Mouse (Mus musculus): ENCODE results near the gene Spryd3. TPM values are rescaled to one million over a fixed set of nuclear protein-coding genes. Genes with fewer than 3 reads are reported as not detected.

The Spryd3 gene
- polyA plus RNA-seq, 1 experiment: 47.1 TPM

DNA sequence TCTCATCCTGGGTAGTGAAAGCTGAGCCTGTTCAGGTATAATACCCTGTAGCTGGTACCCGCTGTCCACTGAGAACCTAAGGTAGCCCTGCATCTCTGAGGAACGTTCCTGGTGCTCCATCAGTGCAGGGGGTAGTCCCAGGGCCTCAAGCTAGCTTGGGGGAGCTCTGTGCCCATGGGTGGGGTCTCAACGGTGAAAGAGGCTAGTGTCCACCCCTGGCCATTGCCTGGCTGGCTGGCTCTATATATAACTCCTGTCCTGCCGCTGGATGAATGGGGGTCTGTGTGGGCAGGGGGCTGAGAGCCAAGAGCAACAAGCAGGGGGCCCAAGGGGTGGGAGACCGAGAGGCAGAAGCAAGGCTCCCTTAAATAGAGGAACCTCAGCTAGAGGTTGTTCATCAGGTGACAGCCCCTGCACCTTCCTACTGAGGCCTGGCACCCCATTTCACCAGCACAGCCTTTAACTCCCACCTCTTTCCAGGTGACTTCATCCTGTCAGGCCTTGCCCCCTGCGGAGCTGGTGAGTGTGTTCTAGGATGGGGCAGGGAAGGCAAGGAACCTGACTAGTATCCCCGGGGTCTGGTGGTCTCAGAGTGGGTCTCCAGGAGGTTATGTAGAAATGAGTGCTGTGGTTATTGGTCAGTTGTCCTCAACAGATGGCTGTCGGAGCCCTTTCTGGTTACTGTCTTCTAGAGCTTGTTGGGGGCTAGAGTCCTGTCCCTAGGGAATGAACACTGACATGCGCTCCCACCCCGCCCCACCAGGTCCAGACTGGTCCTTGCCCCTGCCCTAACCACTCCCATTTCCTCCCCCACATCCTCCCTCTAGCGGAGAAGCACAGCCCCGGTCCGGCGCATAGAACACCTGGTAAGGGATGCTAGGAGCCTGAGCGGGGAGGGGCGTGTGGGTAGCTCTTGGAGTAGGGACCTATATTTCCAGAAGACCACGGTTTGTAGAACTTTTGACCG lies 30.0 kb downstream of the Spryd3 start:
- no peaks in the 10 kb centered on the region for H3K27me3 ChIP-seq (ENCODE audit: control insufficient read depth, insufficient read depth, insufficient read length)
- H3K36me3 ChIP-seq (ENCODE audit: control insufficient read depth, insufficient read depth): peaks cover 61% of the 10 kb centered on the region
- H3K79me2 ChIP-seq (ENCODE audit: control insufficient read depth, insufficient read depth): peaks cover 52% of the 10 kb centered on the region
- peak overlapping the region; percentile 41 for H3ac ChIP-seq (ENCODE audit: control insufficient read depth, insufficient read length, low read depth)
- no peak for TF ChIP-seq MYOD1 (IDR thresholded peaks at IDR 0.05; ENCODE audit: control insufficient read depth, insufficient read length, low read depth)
- no peak for TF ChIP-seq CTCF (IDR thresholded peaks at IDR 0.05; ENCODE audit: control insufficient read depth, insufficient read depth, insufficient read length)
- TF ChIP-seq CEBPB (IDR thresholded peaks at IDR 0.05; ENCODE audit: low read depth): no peak
- TF ChIP-seq MYOG (IDR thresholded peaks at IDR 0.05; ENCODE audit: control insufficient read depth, extremely low read depth, insufficient read length): no peak
- TF ChIP-seq USF1 (IDR thresholded peaks at IDR 0.05; ENCODE audit: low read depth): no peak
- no peak for TF ChIP-seq FOSL1 (IDR thresholded peaks at IDR 0.05; ENCODE audit: insufficient read depth, low read length, poor library complexity, severe bottlenecking)
- H3K4me3 ChIP-seq (ENCODE audit: insufficient read depth, poor library complexity, severe bottlenecking): no peak overlapping the region
- peaks cover 6% of the 10 kb centered on the region for H3K79me3 ChIP-seq (ENCODE audit: low read depth)

DNA sequence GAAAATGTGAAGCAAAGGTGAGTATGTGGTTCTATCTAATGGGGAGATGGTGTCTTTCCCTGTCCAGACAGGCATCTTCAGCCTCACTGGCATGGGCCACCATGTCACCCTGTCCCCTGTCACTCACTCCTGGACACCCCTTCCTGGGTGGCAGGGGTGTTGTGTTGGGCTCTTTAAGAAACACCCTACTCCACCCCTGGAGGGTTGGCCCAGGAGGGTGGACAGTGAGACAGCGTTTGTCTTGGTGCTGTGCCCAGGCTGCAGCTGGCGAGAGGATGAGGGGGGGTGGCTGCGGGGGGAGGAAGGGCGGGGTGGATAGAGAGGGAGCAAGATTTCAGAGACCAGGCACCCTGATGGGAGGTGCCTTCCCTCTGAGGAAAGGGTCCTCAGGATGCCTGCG lies 30.7 kb downstream of the Spryd3 start:
- H3K27me3 ChIP-seq (ENCODE audit: control insufficient read depth, insufficient read depth, insufficient read length): no peaks in the 10 kb centered on the region
- peaks cover 47% of the 10 kb centered on the region for H3K79me2 ChIP-seq (ENCODE audit: control insufficient read depth, insufficient read depth)
- peak overlapping the region; percentile 41 for H3ac ChIP-seq (ENCODE audit: control insufficient read depth, insufficient read length, low read depth)
- peaks cover 6% of the 10 kb centered on the region for H3K79me3 ChIP-seq (ENCODE audit: low read depth)
- H3K4me3 ChIP-seq (ENCODE audit: insufficient read depth, poor library complexity, severe bottlenecking): peak overlapping the region; percentile 16
- H3K36me3 ChIP-seq (ENCODE audit: control insufficient read depth, insufficient read depth): peaks cover 55% of the 10 kb centered on the region
- TF ChIP-seq MAX (IDR thresholded peaks at IDR 0.05): no peak
- no peak for TF ChIP-seq MYOG (IDR thresholded peaks at IDR 0.05; ENCODE audit: control insufficient read depth, extremely low read depth, insufficient read length)
- peak; percentile 75 for TF ChIP-seq MYOD1 (IDR thresholded peaks at IDR 0.05; ENCODE audit: control insufficient read depth, insufficient read length, low read depth)
- TF ChIP-seq FOSL1 (IDR thresholded peaks at IDR 0.05; ENCODE audit: insufficient read depth, low read length, poor library complexity, severe bottlenecking): no peak

DNA sequence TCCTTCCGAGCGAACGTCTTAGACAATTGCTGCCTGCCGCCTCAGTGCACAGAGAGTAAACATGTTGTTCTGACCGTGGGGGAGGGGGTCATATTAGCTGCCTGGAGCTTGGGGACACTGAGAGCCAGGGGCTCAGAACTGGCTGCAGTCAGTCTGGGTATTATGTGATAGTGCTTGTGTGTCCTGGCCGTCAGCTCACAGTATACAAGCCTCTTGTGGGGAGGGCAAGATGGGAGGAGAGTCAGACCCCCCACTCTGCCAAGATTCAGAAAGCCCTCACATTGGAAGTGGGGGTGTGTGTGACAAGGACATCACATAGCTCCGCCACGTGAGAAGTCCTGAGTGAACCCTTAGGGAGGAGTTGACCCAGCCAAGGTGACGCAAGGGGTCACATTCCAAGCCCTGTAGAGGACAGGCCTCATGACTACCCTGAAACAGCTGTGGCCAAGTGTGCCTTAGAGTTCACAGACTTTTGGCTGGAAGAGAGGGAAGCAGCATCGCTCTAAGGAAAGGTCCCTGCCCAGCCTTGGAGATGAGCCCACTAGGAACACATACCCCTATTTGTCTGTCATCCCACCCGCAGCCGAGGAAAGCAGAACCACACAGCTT lies 32.0 kb downstream of the Spryd3 start:
- Histone ChIP-seq H3K27me3 (ENCODE audit: control insufficient read depth, insufficient read depth, insufficient read length) (no peaks in the 10 kb centered on the region), H3K79me3 (ENCODE audit: low read depth) (peaks cover 6% of the 10 kb centered on the region), H3K4me3 (ENCODE audit: insufficient read depth, poor library complexity, severe bottlenecking) (peak overlapping the region; percentile 63), H3ac (ENCODE audit: control insufficient read depth, insufficient read length, low read depth) (peak overlapping the region; percentile 72), H3K79me2 (ENCODE audit: control insufficient read depth, insufficient read depth) (peaks cover 45% of the 10 kb centered on the region), H3K36me3 (ENCODE audit: control insufficient read depth, insufficient read depth) (peaks cover 44% of the 10 kb centered on the region)
- TF ChIP-seq FOSL1 (IDR thresholded peaks at IDR 0.05; ENCODE audit: insufficient read depth, low read length, poor library complexity, severe bottlenecking) (no peak), MYOG (IDR thresholded peaks at IDR 0.05; ENCODE audit: control insufficient read depth, extremely low read depth, insufficient read length) (no peak), USF1 (IDR thresholded peaks at IDR 0.05; ENCODE audit: low read depth) (peak; percentile 62), MAX (IDR thresholded peaks at IDR 0.05) (peak; percentile 59), CTCF (IDR thresholded peaks at IDR 0.05; ENCODE audit: control insufficient read depth, insufficient read depth, insufficient read length) (no peak), MYOD1 (IDR thresholded peaks at IDR 0.05; ENCODE audit: control insufficient read depth, insufficient read length, low read depth) (peak; percentile 91), CEBPB (IDR thresholded peaks at IDR 0.05; ENCODE audit: low read depth) (peak; percentile 91)

DNA sequence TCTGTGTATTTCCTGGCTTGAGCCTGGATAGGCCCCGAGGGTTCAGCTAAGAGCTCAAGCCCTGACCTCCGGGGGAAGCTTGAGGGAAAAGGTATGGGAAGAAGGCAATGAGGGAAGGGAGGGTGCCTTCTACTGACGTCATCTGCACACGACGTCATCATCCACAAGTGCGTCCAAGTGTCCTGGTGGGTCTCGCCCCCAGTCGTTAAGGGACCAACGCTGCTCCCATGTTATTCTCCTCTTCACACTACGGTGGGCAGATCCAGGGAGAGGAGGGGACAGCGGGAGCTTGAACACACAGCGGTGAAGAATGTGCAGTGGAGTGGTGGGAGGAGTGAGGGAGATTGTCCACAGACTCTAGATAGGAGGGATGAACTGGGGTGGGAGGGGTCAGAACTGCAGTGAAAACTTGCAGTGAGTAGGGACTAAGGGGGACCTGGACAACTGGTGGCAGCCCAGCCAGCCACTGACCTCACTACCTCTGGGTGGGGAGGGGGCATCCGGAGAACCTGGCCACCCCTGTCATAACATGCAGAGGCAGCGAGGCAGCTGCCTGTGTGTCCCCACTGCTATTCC lies 32.6 kb downstream of the Spryd3 start:
- peak overlapping the region; percentile 72 for H3ac ChIP-seq (ENCODE audit: control insufficient read depth, insufficient read length, low read depth)
- H3K79me3 ChIP-seq (ENCODE audit: low read depth): peaks cover 6% of the 10 kb centered on the region
- peaks cover 44% of the 10 kb centered on the region for H3K36me3 ChIP-seq (ENCODE audit: control insufficient read depth, insufficient read depth)
- H3K79me2 ChIP-seq (ENCODE audit: control insufficient read depth, insufficient read depth): peaks cover 45% of the 10 kb centered on the region
- H3K27me3 ChIP-seq (ENCODE audit: control insufficient read depth, insufficient read depth, insufficient read length): no peaks in the 10 kb centered on the region
- TF ChIP-seq MAX (IDR thresholded peaks at IDR 0.05) (peak; percentile 16), FOSL1 (IDR thresholded peaks at IDR 0.05; ENCODE audit: insufficient read depth, low read length, poor library complexity, severe bottlenecking) (no peak), MYOD1 (IDR thresholded peaks at IDR 0.05; ENCODE audit: control insufficient read depth, insufficient read length, low read depth) (no peak)
- H3K4me3 ChIP-seq (ENCODE audit: insufficient read depth, poor library complexity, severe bottlenecking): peak overlapping the region; percentile 63

DNA sequence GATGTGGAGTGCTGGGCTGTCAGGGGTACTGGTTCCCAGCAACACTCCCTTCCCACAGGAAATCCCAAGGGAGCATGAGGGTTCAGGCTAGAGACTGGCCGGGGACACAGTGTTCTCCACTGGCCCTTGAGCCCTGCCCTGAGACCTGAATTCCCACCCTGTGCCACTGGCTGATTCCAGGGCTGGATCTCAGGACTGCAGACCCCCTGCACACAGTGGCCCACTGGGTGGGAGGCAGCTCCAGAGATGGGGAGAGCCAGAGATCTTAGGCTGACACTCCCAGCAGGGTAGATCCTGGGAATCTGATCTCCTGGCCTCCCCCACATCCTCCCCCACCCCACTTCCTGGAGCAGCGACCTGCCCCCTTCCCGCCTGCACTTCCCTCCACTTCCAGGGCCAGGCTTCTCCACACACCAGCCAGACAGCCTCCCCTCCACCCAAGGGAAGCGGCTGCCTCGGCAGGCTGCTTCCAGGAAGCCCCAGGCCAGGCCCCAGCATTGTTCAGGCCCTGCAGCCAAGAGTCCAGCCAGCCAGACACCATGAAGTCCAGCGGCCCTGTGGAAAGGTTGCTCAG lies 33.4 kb downstream of the Spryd3 start:
- peaks cover 51% of the 10 kb centered on the region for H3K79me2 ChIP-seq (ENCODE audit: control insufficient read depth, insufficient read depth)
- peak overlapping the region; percentile 72 for H3ac ChIP-seq (ENCODE audit: control insufficient read depth, insufficient read length, low read depth)
- peaks cover 6% of the 10 kb centered on the region for H3K79me3 ChIP-seq (ENCODE audit: low read depth)
- H3K36me3 ChIP-seq (ENCODE audit: control insufficient read depth, insufficient read depth): peaks cover 44% of the 10 kb centered on the region
- peak overlapping the region; percentile 63 for H3K4me3 ChIP-seq (ENCODE audit: insufficient read depth, poor library complexity, severe bottlenecking)
- TF ChIP-seq CEBPB (IDR thresholded peaks at IDR 0.05; ENCODE audit: low read depth) (no peak), MAX (IDR thresholded peaks at IDR 0.05) (peak; percentile 34)
- no peaks in the 10 kb centered on the region for H3K27me3 ChIP-seq (ENCODE audit: control insufficient read depth, insufficient read depth, insufficient read length)

Measured in C2C12 (cell line).